In the genomic region with DNA sequence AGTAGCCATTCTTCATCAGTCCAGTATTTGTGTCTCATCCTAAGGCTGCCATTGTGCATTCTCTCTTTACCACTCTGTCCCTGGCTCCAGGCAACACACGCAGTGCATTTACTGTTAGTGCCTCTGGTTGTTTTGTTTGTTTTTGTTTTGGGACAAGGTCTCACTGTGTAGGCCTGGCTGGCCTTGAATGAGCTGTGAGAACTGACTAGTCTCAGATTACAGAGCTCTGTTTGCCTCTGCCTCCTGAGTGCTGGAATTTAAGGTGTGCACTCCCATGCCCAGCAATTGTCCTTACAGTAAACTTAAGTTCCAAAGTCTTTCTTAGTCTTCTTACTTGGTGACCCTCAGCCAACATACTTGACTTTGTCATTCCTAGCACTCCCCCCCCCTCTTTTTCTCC, we compare ENCODE assay signal across 1 mouse cellular context.
TF ChIP-seq lines count a peak whose summit lies in the region.

No protein-coding gene starts in this region.

TF ChIP-seq in ES-E14, 5 proteins besides CTCF, POLR2A, EP300 and RAD21 (continued from another document):
- TF ChIP-seq MAFK (IDR thresholded peaks at IDR 0.05; ENCODE audit: insufficient read depth, low read depth, low read length): no peak
- no peak for TF ChIP-seq HCFC1 (IDR thresholded peaks at IDR 0.05; ENCODE audit: borderline replicate concordance, insufficient read depth, low read length)
